Mouse (Mus musculus): ENCODE results near the gene Gmfb. TPM values are rescaled to one million over a fixed set of nuclear protein-coding genes. Genes with fewer than 3 reads are reported as not detected.

Gmfb gene
- total RNA-seq, 2 experiments from 2014 or later: 85.6 to 87.4 TPM

Other genes with a start within 250 kb of the Gmfb start
- gene Cdkn3, start 61.7 kb downstream of the Gmfb start, total RNA-seq (2021): 10 to 100 TPM in 1 of 2 experiments, 1 to 10 TPM in 1; 8.9 to 11.1 TPM
- 10 to 100 TPM; 84.8 to 86.0 TPM for gene Cnih1, start 33.8 kb downstream of the Gmfb start, total RNA-seq (2021)
- gene Cgrrf1, start 9.9 kb upstream of the Gmfb start, total RNA-seq (2021): 10 to 100 TPM; 38.0 to 41.8 TPM
- gene Samd4, start 60.6 kb upstream of the Gmfb start, total RNA-seq (2021): 10 to 100 TPM; 14.3 to 18.6 TPM

All from adrenal gland, postnatal 10 days (tissue).